Mouse (Mus musculus): ENCODE data around the gene Gps2.

GRCm38 (mm10) chr11:69894671-69895070, 19.0 kb upstream of the Gps2 start:
- TF ChIP-seq POLR2A (IDR thresholded peaks at IDR 0.05; ENCODE audit: borderline replicate concordance, extremely low read depth, insufficient read depth, insufficient read length, poor library complexity, severe bottlenecking) = no peak
- TF ChIP-seq CTCF (IDR thresholded peaks at IDR 0.05; ENCODE audit: borderline replicate concordance, extremely low read depth, insufficient read depth, insufficient read length) = no peak
